Mouse (Mus musculus): ENCODE results near the gene Gm20671.
"Not testable (repeated sequence)": the region's sequence is repeated elsewhere in the genome, so short reads cannot be mapped to it uniquely, and the experiment has no call there.

Gene Gm20671

GRCm38 (mm10) chr5:32827009-32827408 is at the start of gene Gm20671:
Gene Gm20671, minus strand, starts transcription at chr5:32827109.
- DNase-seq (ENCODE audit: low spot score), result no peak

- no peak for DNase-seq (ENCODE audit: low spot score)
Observed at GRCm38 (mm10) chr5:32872346-32872745, 45.4 kb upstream of the Gm20671 start.

- DNase-seq (ENCODE audit: low spot score), result no peak
Observed at GRCm38 (mm10) chr5:32869389-32870024, 42.6 kb upstream of the Gm20671 start.

- peak; percentile 89 for DNase-seq (ENCODE audit: low spot score)
Observed at GRCm38 (mm10) chr5:32863253-32864228, 36.6 kb upstream of the Gm20671 start, which contains the start of gene Depdc5. Gene Depdc5, plus strand, starts transcription at chr5:32863701.

- no peak for DNase-seq (ENCODE audit: low spot score)
Observed at GRCm38 (mm10) chr5:32862469-32863132, 35.7 kb upstream of the Gm20671 start.

GRCm38 (mm10) chr5:32861082-32861481 is 34.2 kb upstream of the Gm20671 start:
- DNase-seq (ENCODE audit: low spot score), result no peak

- DNase-seq (ENCODE audit: low spot score), result peak; percentile 62
Observed at GRCm38 (mm10) chr5:32857781-32858220, 30.9 kb upstream of the Gm20671 start.

- DNase-seq (ENCODE audit: low spot score), result not testable (repeated sequence)
Observed at GRCm38 (mm10) chr5:32855274-32855673, 28.4 kb upstream of the Gm20671 start.

GRCm38 (mm10) chr5:32854818-32855217 is 27.9 kb upstream of the Gm20671 start:
- DNase-seq (ENCODE audit: low spot score), result no peak

GRCm38 (mm10) chr5:32853731-32854507 is 27.0 kb upstream of the Gm20671 start, which contains the start of gene Prr14l:
Gene Prr14l, minus strand, starts transcription at chr5:32854256.
- DNase-seq (ENCODE audit: low spot score), result peak; percentile 100

GRCm38 (mm10) chr5:32852026-32852425 is 25.1 kb upstream of the Gm20671 start:
- no peak for DNase-seq (ENCODE audit: low spot score)

- DNase-seq (ENCODE audit: low spot score), result not testable (repeated sequence)
Observed at GRCm38 (mm10) chr5:32849580-32849979, 22.7 kb upstream of the Gm20671 start.

GRCm38 (mm10) chr5:32849178-32849577 is 22.3 kb upstream of the Gm20671 start:
- DNase-seq (ENCODE audit: low spot score), result no peak

- no peak for DNase-seq (ENCODE audit: low spot score)
Observed at GRCm38 (mm10) chr5:32840029-32840428, 13.1 kb upstream of the Gm20671 start.

GRCm38 (mm10) chr5:32836976-32837375 is 10.1 kb upstream of the Gm20671 start:
- DNase-seq (ENCODE audit: low spot score), result no peak

GRCm38 (mm10) chr5:32834497-32834896 is 7.6 kb upstream of the Gm20671 start:
- DNase-seq (ENCODE audit: low spot score), result no peak

- DNase-seq (ENCODE audit: low spot score), result no peak
Observed at GRCm38 (mm10) chr5:32830054-32830453, 3.1 kb upstream of the Gm20671 start.

GRCm38 (mm10) chr5:32828766-32829165 is 1.9 kb upstream of the Gm20671 start:
- not testable (repeated sequence) for DNase-seq (ENCODE audit: low spot score)

- DNase-seq (ENCODE audit: low spot score), result peak; percentile 47
Observed at GRCm38 (mm10) chr5:32820471-32820870, 6.4 kb downstream of the Gm20671 start.

- DNase-seq (ENCODE audit: low spot score), result no peak
Observed at GRCm38 (mm10) chr5:32815396-32815795, 11.5 kb downstream of the Gm20671 start.

GRCm38 (mm10) chr5:32786454-32786853 is 40.5 kb downstream of the Gm20671 start:
- DNase-seq (ENCODE audit: low spot score), result not testable (repeated sequence)
